12 mouse cellular contexts compared by ENCODE assay signal in the genomic region with DNA sequence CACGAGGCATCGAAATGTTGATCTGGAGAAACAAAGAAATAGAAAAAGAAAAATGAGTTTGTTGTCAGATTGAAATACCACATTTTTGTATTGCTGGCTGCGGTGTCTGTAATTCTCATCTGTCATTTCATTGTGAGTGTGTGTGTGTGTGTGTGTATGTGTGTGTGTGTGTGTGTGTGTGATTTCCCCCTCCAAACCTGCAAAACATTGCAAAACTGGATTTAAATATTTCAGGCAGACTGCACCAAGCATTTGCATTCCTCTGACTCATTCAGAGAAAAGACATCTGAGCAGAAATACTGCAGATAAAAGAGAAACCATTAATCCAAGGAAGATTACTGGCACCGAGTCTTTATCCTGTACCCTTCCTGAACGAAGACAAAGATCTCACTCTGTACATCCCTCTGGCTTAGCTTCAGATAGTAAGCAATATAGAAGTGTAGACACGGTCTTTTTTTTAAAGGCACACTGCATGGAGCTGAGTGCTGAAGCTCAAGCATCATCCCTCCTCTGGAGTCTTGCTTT.
DNase-seq lines count a peak whose midpoint lies in the region; ATAC-seq lines count a peak whose summit lies in the region.
"Had no signal": no experiment of that assay in that cellular context is flagged by ENCODE, and none has a peak within 500 bp of the region (broad histone marks: within the 10 kb centered on the region; RNA-seq: fewer than 3 reads in every experiment).

No protein-coding gene starts in this region.

- H3K4me3 ChIP-seq in forebrain, embryonic 11.5 days (ENCODE audit: low read depth, low read length): no peak overlapping the region
- H3K4me3 ChIP-seq in hindbrain, embryonic 16.5 days (ENCODE audit: low read length): no peak overlapping the region

- H3K4me1 ChIP-seq in forebrain, embryonic 11.5 days (replicated peaks; ENCODE audit: control insufficient read depth, insufficient read depth, low read length): peaks cover 8% of the 10 kb centered on the region; the same call in 1 of the 2 replicates
- H3K4me1 ChIP-seq in hindbrain, embryonic 16.5 days (ENCODE audit: control insufficient read depth, insufficient read depth, low read depth, low read length): peaks cover 5% of the 10 kb centered on the region

- peak overlapping the region; percentile 57 for H3K27ac ChIP-seq in forebrain, embryonic 11.5 days (ENCODE audit: low read depth, low read length)
- peak overlapping the region; percentile 44 for H3K27ac ChIP-seq in hindbrain, embryonic 16.5 days (ENCODE audit: low read depth, low read length)

- H3K36me3 ChIP-seq in forebrain, embryonic 11.5 days (ENCODE audit: control insufficient read depth, insufficient read depth, low read length): no peaks in the 10 kb centered on the region
- H3K36me3 ChIP-seq in hindbrain, embryonic 16.5 days (ENCODE audit: control insufficient read depth, insufficient read depth, low read length): no peaks in the 10 kb centered on the region

- H3K4me2 ChIP-seq in forebrain, embryonic 11.5 days (ENCODE audit: low read depth, low read length, severe bottlenecking): 0 out of 2 replicates have a peak overlapping the region, but pooled peaks have one; percentile 5
- peak overlapping the region; percentile 22 for H3K4me2 ChIP-seq in hindbrain, embryonic 16.5 days (ENCODE audit: low read length)

- peak; percentile 22 to 49 for DNase-seq in right cerebral cortex, adult 2 months (ENCODE audit: low spot score in 2 of 2)
- no peak for DNase-seq in right cerebral cortex, postnatal 14 days
- DNase-seq in forebrain, embryonic 11.5 days (ENCODE audit: low spot score): no peak
- peak; percentile 34 for DNase-seq in telencephalon, adult 2 months (ENCODE audit: low read depth, low spot score)
- no peak for DNase-seq in embryo, embryonic 10 days (ENCODE audit: low spot score)
- DNase-seq: gastrocnemius, postnatal 36 days; heart, postnatal 36 days; kidney, postnatal 4 days; thymus, postnatal 25 days had no signal

- WGBS in forebrain, embryonic 11.5 days: 31% methylated on average over 6 of the region's 6 CpGs
- 20% methylated on average over 6 of the region's 6 CpGs for WGBS in hindbrain, embryonic 16.5 days

- no peaks in the 10 kb centered on the region for H3K27me3 ChIP-seq in forebrain, embryonic 11.5 days (ENCODE audit: control insufficient read depth, insufficient read depth, low read length)
- no peaks in the 10 kb centered on the region for H3K27me3 ChIP-seq in hindbrain, embryonic 16.5 days (replicated peaks; ENCODE audit: control insufficient read depth, insufficient read depth, low read length)

- ATAC-seq in forebrain, embryonic 11.5 days (replicated peaks; ENCODE audit: low FRiP score): peak; percentile 56; the same call in 1 of the 2 replicates
- peak; percentile 63; the same call in 1 of the 2 replicates for ATAC-seq in hindbrain, embryonic 16.5 days
- no peak for ATAC-seq in megakaryocyte progenitor cell, adult 5-6 weeks (replicated peaks; ENCODE audit: poor library complexity)
- ATAC-seq: lung, postnatal 0 days had no signal

- H3K9ac ChIP-seq in forebrain, embryonic 11.5 days (ENCODE audit: low read length): peak overlapping the region; percentile 32
- no peak overlapping the region for H3K9ac ChIP-seq in hindbrain, embryonic 16.5 days (ENCODE audit: low read depth, low read length)

- no peaks in the 10 kb centered on the region for H3K9me3 ChIP-seq in forebrain, embryonic 11.5 days (ENCODE audit: control insufficient read depth, low read length)
- no peaks in the 10 kb centered on the region for H3K9me3 ChIP-seq in hindbrain, embryonic 16.5 days (ENCODE audit: control insufficient read depth, low read length)

Comparison
In these comparisons a context has a peak if more than half of its experiments do, and no peak if none do; other contexts are left out.
1. DNase-seq: peak in right cerebral cortex, adult 2 months (2 of 2) and telencephalon, adult 2 months (single experiment); none in right cerebral cortex, postnatal 14 days (single experiment), forebrain, embryonic 11.5 days (single experiment) and embryo, embryonic 10 days (single experiment).